ENCODE assay signal across 13 mouse cellular contexts in the genomic region with DNA sequence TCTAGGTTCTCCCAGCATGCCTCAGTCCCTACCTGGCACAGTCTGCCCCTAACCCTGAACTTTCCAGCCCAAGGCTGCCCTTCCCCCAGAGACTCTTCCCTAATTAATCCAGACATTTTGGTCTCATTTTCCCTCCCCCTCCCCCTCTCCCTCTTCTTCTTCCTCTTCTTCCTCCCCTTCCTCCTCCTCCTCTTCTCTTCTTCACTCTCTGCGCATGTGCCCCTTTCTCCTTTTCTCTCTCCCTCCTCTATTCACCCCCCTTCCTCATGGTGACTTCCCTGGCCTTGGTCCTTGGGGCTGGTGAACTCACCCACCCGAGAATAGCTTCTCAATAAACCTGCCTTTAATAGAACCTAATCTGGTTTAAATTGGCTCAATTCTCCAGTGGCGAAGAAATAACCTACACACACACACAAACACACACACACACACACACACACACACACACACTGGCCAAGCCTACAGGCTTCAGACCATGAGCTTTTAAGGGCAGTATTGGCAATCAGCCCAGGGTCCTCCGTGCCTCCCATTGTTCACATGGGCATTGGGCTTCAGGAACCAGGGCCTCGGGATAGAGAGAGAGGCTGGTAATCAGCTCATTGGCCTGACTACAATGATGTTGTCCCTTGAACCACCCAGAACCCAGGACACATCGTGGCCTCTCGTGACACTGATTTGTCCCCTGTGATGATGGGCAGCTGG.
DNase-seq lines count a peak whose midpoint lies in the region; ATAC-seq lines count a peak whose summit lies in the region.
"Had no signal": no experiment of that assay in that cellular context is flagged by ENCODE, and none has a peak within 500 bp of the region (broad histone marks: within the 10 kb centered on the region; RNA-seq: fewer than 3 reads in every experiment).

No protein-coding gene starts in this region.

- DNase-seq in adrenal gland, postnatal 14 days = peak; percentile 49
- no peak for DNase-seq in adrenal gland, postnatal 36 days
- no peak for DNase-seq in limb, embryonic 10.5 days (ENCODE audit: low spot score)
- DNase-seq in kidney, adult 18-20 months = no peak
- DNase-seq in testis, postnatal 10 days (ENCODE audit: low spot score) = no peak
- DNase-seq: adrenal gland, postnatal 25 days; cerebellum, postnatal 10 days; thymus, postnatal 14 days had no signal

- no peak overlapping the region for H3K9ac ChIP-seq in neural tube, embryonic 12.5 days
- H3K9ac ChIP-seq in neural tube, embryonic 15.5 days (replicated peaks) = no peak overlapping the region
- H3K9ac ChIP-seq in neural tube, embryonic 14.5 days (replicated peaks; ENCODE audit: low read depth, low read length) = no peak overlapping the region
- H3K9ac ChIP-seq: limb, embryonic 12.5 days had no signal

- no peak for ATAC-seq in neural tube, embryonic 12.5 days (ENCODE audit: low FRiP score, low read depth)
- no peak for ATAC-seq in neural tube, embryonic 15.5 days (ENCODE audit: low FRiP score)
- ATAC-seq in neural tube, embryonic 14.5 days (ENCODE audit: low read depth) = no peak
- ATAC-seq: intestine, embryonic 16.5 days had no signal

- no peak overlapping the region for H3K4me2 ChIP-seq in neural tube, embryonic 12.5 days (replicated peaks)
- no peak overlapping the region for H3K4me2 ChIP-seq in neural tube, embryonic 15.5 days
- H3K4me2 ChIP-seq in neural tube, embryonic 14.5 days (ENCODE audit: low read depth, low read length) = no peak overlapping the region
- H3K4me2 ChIP-seq: limb, embryonic 12.5 days had no signal

- no peaks in the 10 kb centered on the region for H3K9me3 ChIP-seq in neural tube, embryonic 12.5 days
- H3K9me3 ChIP-seq in neural tube, embryonic 15.5 days (replicated peaks) = no peaks in the 10 kb centered on the region
- H3K9me3 ChIP-seq in limb, embryonic 10.5 days (replicated peaks) = no peaks in the 10 kb centered on the region
- no peaks in the 10 kb centered on the region for H3K9me3 ChIP-seq in neural tube, embryonic 14.5 days (ENCODE audit: control insufficient read depth, low read length)
- H3K9me3 ChIP-seq: limb, embryonic 12.5 days had no signal

- 0 out of 2 replicates have a peak overlapping the region, but pooled peaks have one; percentile 66 for H3K27ac ChIP-seq in neural tube, embryonic 12.5 days
- no peak overlapping the region; the same call in 1 of the 2 replicates for H3K27ac ChIP-seq in neural tube, embryonic 15.5 days (replicated peaks)
- peak overlapping the region; percentile 50; the same call in 1 of the 2 replicates for H3K27ac ChIP-seq in limb, embryonic 10.5 days
- H3K27ac ChIP-seq in neural tube, embryonic 14.5 days (ENCODE audit: low read depth, low read length) = peak overlapping the region; percentile 45
- H3K27ac ChIP-seq: limb, embryonic 12.5 days had no signal

- 49% methylated on average over 7 of the region's 7 CpGs for WGBS in neural tube, embryonic 12.5 days
- WGBS in neural tube, embryonic 15.5 days = 31% methylated on average over 7 of the region's 7 CpGs
- 76% methylated on average over 7 of the region's 7 CpGs for WGBS in limb, embryonic 10.5 days
- WGBS in neural tube, embryonic 14.5 days = 35% methylated on average over 7 of the region's 7 CpGs

- H3K27me3 ChIP-seq in neural tube, embryonic 12.5 days (replicated peaks) = no peaks in the 10 kb centered on the region
- no peaks in the 10 kb centered on the region for H3K27me3 ChIP-seq in neural tube, embryonic 15.5 days (replicated peaks)
- 0 out of 2 replicates have a peak, but pooled peaks cover 9% of the 10 kb centered on the region for H3K27me3 ChIP-seq in limb, embryonic 10.5 days (ENCODE audit: low read depth, poor library complexity, severe bottlenecking)
- H3K27me3 ChIP-seq in neural tube, embryonic 14.5 days (ENCODE audit: control insufficient read depth, insufficient read depth, low read length) = no peaks in the 10 kb centered on the region

- peaks cover 84% of the 10 kb centered on the region for H3K4me1 ChIP-seq in neural tube, embryonic 12.5 days
- peaks cover 72% of the 10 kb centered on the region for H3K4me1 ChIP-seq in neural tube, embryonic 15.5 days
- H3K4me1 ChIP-seq in limb, embryonic 10.5 days = peaks cover 94% of the 10 kb centered on the region
- H3K4me1 ChIP-seq in neural tube, embryonic 14.5 days (ENCODE audit: control insufficient read depth, insufficient read depth, low read length) = peaks cover 53% of the 10 kb centered on the region

- no peak overlapping the region for H3K4me3 ChIP-seq in neural tube, embryonic 12.5 days
- H3K4me3 ChIP-seq in neural tube, embryonic 15.5 days (replicated peaks) = no peak overlapping the region
- no peak overlapping the region for H3K4me3 ChIP-seq in limb, embryonic 10.5 days
- no peak overlapping the region for H3K4me3 ChIP-seq in neural tube, embryonic 14.5 days (ENCODE audit: low read depth, low read length)
- H3K4me3 ChIP-seq: limb, embryonic 12.5 days had no signal

- H3K36me3 ChIP-seq in neural tube, embryonic 12.5 days = no peaks in the 10 kb centered on the region
- no peaks in the 10 kb centered on the region for H3K36me3 ChIP-seq in neural tube, embryonic 15.5 days
- H3K36me3 ChIP-seq in limb, embryonic 10.5 days = peaks cover 6% of the 10 kb centered on the region; the same call in 1 of the 2 replicates
- H3K36me3 ChIP-seq in neural tube, embryonic 14.5 days (ENCODE audit: control insufficient read depth, insufficient read depth, low read length) = no peaks in the 10 kb centered on the region
- H3K36me3 ChIP-seq: limb, embryonic 12.5 days had no signal
